Mouse (Mus musculus) lung, postnatal 0 days (tissue): ENCODE measurements around the gene Eif5a. TPM values are rescaled to one million over a fixed set of nuclear protein-coding genes. Genes with fewer than 3 reads are reported as not detected.

Experiments
- ATAC-seq: fragments of 200-750 bp; cut with Nextera tagmentation; 2 replicates; pipeline ENCODE4 v1.8.0; 2017; ENCODE audit warnings: moderate library complexity
- DNase-seq: peaks from one replicate; pipeline ENCODE4 v3.0.0-alpha.2; 2016; ENCODE audit warnings: low spot score
- H3K27ac ChIP-seq: fragments of 300-500 bp; sonication (generic); 2 replicates; pipeline ENCODE4 v1.5.1; 2014; ENCODE audit warnings: antibody characterized with exemption, mild to moderate bottlenecking, low read length, mixed read lengths
- H3K27me3 ChIP-seq: fragments of 300-500 bp; sonication (generic); replicated peaks from 2 replicates; pipeline ENCODE4 v1.6.1; 2014; ENCODE audit warnings: low read length, mixed read lengths; ENCODE audit not compliant: insufficient read depth
- H3K36me3 ChIP-seq: fragments of 300-500 bp; sonication (generic); 2 replicates; pipeline ENCODE4 v1.6.1; 2014; ENCODE audit warnings: low read length, mixed read lengths; ENCODE audit not compliant: insufficient read depth
- H3K4me1 ChIP-seq: fragments of 300-500 bp; sonication (generic); 2 replicates; pipeline ENCODE4 v1.6.1; 2014; ENCODE audit warnings: antibody characterized with exemption, low read depth, low read length, mixed read lengths; ENCODE audit not compliant: insufficient read depth
- H3K4me2 ChIP-seq: fragments of 300-500 bp; sonication (generic); replicated peaks from 2 replicates; pipeline ENCODE4 v1.6.1; 2014; ENCODE audit warnings: low read depth, mild to moderate bottlenecking, low read length, moderate library complexity, mixed read lengths
- H3K4me3 ChIP-seq: fragments of 300-500 bp; sonication (generic); 2 replicates; pipeline ENCODE4 v1.5.1; 2014; ENCODE audit warnings: low read depth, low read length
- H3K9ac ChIP-seq: fragments of 300-500 bp; sonication (generic); replicated peaks from 2 replicates; pipeline ENCODE4 v1.6.1; 2014; ENCODE audit warnings: low read depth, mild to moderate bottlenecking
- H3K9me3 ChIP-seq: fragments of 300-500 bp; sonication (generic); 2 replicates; pipeline ENCODE4 v1.6.1; 2016; ENCODE audit warnings: low read length, mixed read lengths
- CTCF ChIP-seq: IDR thresholded peaks from 2 replicates; pipeline ENCODE4 v1.5.1; 2016; ENCODE audit warnings: antibody characterized with exemption, mild to moderate bottlenecking
- EP300 ChIP-seq: IDR thresholded peaks from 2 replicates; pipeline ENCODE4 v1.6.1; 2016; ENCODE audit warnings: antibody characterized with exemption, mild to moderate bottlenecking, control low read depth
- WGBS: fragments of 180-500 bp; shearing (Covaris S2); extraction: QIAGEN DNeasy Blood & Tissue Kit; methylation state at CpG from one replicate; pipeline ENCODE4 v1.1.7; 2014; 5-methylcytosine and 5-hydroxymethylcytosine counted together
- microRNA-seq: library from miRNA; unstranded; fragments of <30 nt; microRNA quantifications from one replicate; pipeline ENCODE4, GENCODE M21; 2016
- polyA plus RNA-seq: library from polyadenylated mRNA; unstranded; fragments of >200 nt; fragmentation: Nextera tagmentation; extraction: Ambion mirVana; gene quantifications from 2 replicates; pipeline ENCODE4 v1.2.1, GENCODE M21; 2015

The Eif5a gene
- polyA plus RNA-seq, 1 experiment from 2014 or later: 815 TPM

DNA sequence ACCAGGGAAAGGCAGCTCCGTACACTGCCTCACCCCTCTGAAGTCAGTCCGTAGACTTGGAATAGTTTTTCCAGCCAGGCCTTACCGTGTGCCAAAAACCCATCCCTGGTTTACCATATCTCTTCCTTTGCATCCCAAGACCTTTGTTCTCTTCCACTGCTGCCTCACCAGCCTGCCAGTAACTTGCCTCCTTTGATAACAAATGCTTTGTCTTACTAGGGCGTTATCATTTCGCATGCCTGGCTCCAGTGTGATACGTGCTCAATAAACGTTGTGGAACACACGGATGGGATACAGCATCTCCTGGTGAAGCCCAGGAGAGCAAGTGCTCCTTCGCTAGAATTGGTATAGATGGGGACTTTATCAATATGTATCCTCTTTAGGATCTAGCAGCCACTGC is 54.4 kb downstream of the Eif5a start:
- no peaks in the 10 kb centered on the region for H3K9me3 ChIP-seq
- 53% methylated on average over 9 of the region's 9 CpGs for WGBS
- no peaks in the 10 kb centered on the region for H3K36me3 ChIP-seq
- no peak overlapping the region for H3K4me3 ChIP-seq
- ATAC-seq: no peak
- TF ChIP-seq CTCF (no peak), EP300 (no peak)
- no peak overlapping the region for H3K4me2 ChIP-seq
- H3K27ac ChIP-seq: no peak overlapping the region
- H3K4me1 ChIP-seq: no peaks in the 10 kb centered on the region
- H3K9ac ChIP-seq: no peak overlapping the region
- no peaks in the 10 kb centered on the region for H3K27me3 ChIP-seq
- DNase-seq: no peak

Small RNA genes lying within 50 kb of the gene (microRNA-seq; reads per million reads assigned to microRNA genes)
- not detected for gene Mir6924

Other genes with a start within 250 kb of the Eif5a start
- gene Eif4a1, start 249.5 kb downstream of the Eif5a start, polyA plus RNA-seq: 283 and 286 TPM in 2 replicates
- gene Senp3, start 239.9 kb downstream of the Eif5a start, polyA plus RNA-seq: 36.0 and 37.8 TPM in 2 replicates
- gene Tnfsf13, start 236.2 kb downstream of the Eif5a start, polyA plus RNA-seq: 4.4 and 6.7 TPM in 2 replicates
- 12.0 and 13.6 TPM in 2 replicates for gene Tnfsf12, start 226.1 kb downstream of the Eif5a start, polyA plus RNA-seq
- 11.9 and 13.1 TPM in 2 replicates for gene Tnfsfm13, start 225.9 kb downstream of the Eif5a start, polyA plus RNA-seq
- gene Polr2a, start 163.3 kb downstream of the Eif5a start, polyA plus RNA-seq: 14.0 and 15.3 TPM in 2 replicates
- gene Slc35g3, start 160.0 kb downstream of the Eif5a start, polyA plus RNA-seq: 1.0 TPM in 2 replicates
- gene Zbtb4, start 156.0 kb downstream of the Eif5a start, polyA plus RNA-seq: 6.6 and 7.6 TPM in 2 replicates
- 15.6 and 16.2 TPM in 2 replicates for gene Chrnb1, start 126.0 kb downstream of the Eif5a start, polyA plus RNA-seq
- gene Fgf11, start 120.1 kb downstream of the Eif5a start, polyA plus RNA-seq: 0.57 and 0.95 TPM in 2 replicates
- 14.3 and 14.9 TPM in 2 replicates for gene Tmem102, start 116.3 kb downstream of the Eif5a start, polyA plus RNA-seq
- gene Gm39566, start 106.7 kb downstream of the Eif5a start, polyA plus RNA-seq: not detected in 2 replicates
- not detected in 2 replicates for gene Spem2, start 103.5 kb downstream of the Eif5a start, polyA plus RNA-seq
- not detected in 2 replicates for gene Spem1, start 99.8 kb downstream of the Eif5a start, polyA plus RNA-seq
- 2.9 and 3.9 TPM in 2 replicates for gene Nlgn2, start 84.2 kb downstream of the Eif5a start, polyA plus RNA-seq
- 365 and 395 TPM in 2 replicates for gene Tmem256, start 83.4 kb downstream of the Eif5a start, polyA plus RNA-seq
- gene Plscr3, start 75.6 kb downstream of the Eif5a start, polyA plus RNA-seq: 107 and 114 TPM in 2 replicates
- gene Tnk1, start 63.2 kb downstream of the Eif5a start, polyA plus RNA-seq: 6.1 and 7.6 TPM in 2 replicates
- not detected in 2 replicates for gene Tmem95, start 43.9 kb downstream of the Eif5a start, polyA plus RNA-seq
- 10.1 and 11.4 TPM in 2 replicates for gene Kctd11, start 40.6 kb downstream of the Eif5a start, polyA plus RNA-seq
- 1.5 and 1.7 TPM in 2 replicates for gene Acap1, start 26.4 kb downstream of the Eif5a start, polyA plus RNA-seq
- gene 2810408A11Rik, start 21.0 kb downstream of the Eif5a start, polyA plus RNA-seq: 6.4 and 7.0 TPM in 2 replicates
- 3.8 and 3.9 TPM in 2 replicates for gene Neurl4, start 20.9 kb downstream of the Eif5a start, polyA plus RNA-seq
- gene Gps2, start 8.1 kb downstream of the Eif5a start, polyA plus RNA-seq: 53.0 and 59.1 TPM in 2 replicates
- 1.00 and 1.1 TPM in 2 replicates for gene Ybx2, start 13.8 kb upstream of the Eif5a start, polyA plus RNA-seq
- gene Slc2a4, start 26.2 kb upstream of the Eif5a start, polyA plus RNA-seq: 3.7 and 4.3 TPM in 2 replicates
- gene Cldn7, start 42.8 kb upstream of the Eif5a start, polyA plus RNA-seq: 212 and 230 TPM in 2 replicates
- 23.7 and 24.7 TPM in 2 replicates for gene Ctdnep1, start 59.2 kb upstream of the Eif5a start, polyA plus RNA-seq
- 65.9 and 72.1 TPM in 2 replicates for gene Elp5, start 60.6 kb upstream of the Eif5a start, polyA plus RNA-seq
- gene Gabarap, start 69.2 kb upstream of the Eif5a start, polyA plus RNA-seq: 624 and 645 TPM in 2 replicates
- 57.5 and 61.3 TPM in 2 replicates for gene Phf23, start 73.8 kb upstream of the Eif5a start, polyA plus RNA-seq
- 14.6 and 15.1 TPM in 2 replicates for gene Dvl2, start 78.6 kb upstream of the Eif5a start, polyA plus RNA-seq
- 92.0 and 95.2 TPM in 2 replicates for gene Acadvl, start 93.5 kb upstream of the Eif5a start, polyA plus RNA-seq
- gene Dlg4, start 95.0 kb upstream of the Eif5a start, polyA plus RNA-seq: 2.0 and 2.1 TPM in 2 replicates
- 0.81 TPM in 2 replicates for gene Asgr1, start 132.1 kb upstream of the Eif5a start, polyA plus RNA-seq
- gene Asgr2, start 170.7 kb upstream of the Eif5a start, polyA plus RNA-seq: not detected in 2 replicates
- 0.90 and 1.2 TPM in 2 replicates for gene Mgl2, start 208.4 kb upstream of the Eif5a start, polyA plus RNA-seq
- 0.54 and 0.70 TPM in 2 replicates for gene Clec10a, start 234.2 kb upstream of the Eif5a start, polyA plus RNA-seq